Mouse (Mus musculus): ENCODE data around the gene BC049715. TPM values are rescaled to one million over a fixed set of nuclear protein-coding genes. Genes with fewer than 3 reads are reported as not detected.
A peak's percentile ranks its signal among the peaks of the same experiment; 100 is the strongest.

BC049715 gene
- total RNA-seq, 1 experiment from 2014 or later, result 2.5 TPM

DNA sequence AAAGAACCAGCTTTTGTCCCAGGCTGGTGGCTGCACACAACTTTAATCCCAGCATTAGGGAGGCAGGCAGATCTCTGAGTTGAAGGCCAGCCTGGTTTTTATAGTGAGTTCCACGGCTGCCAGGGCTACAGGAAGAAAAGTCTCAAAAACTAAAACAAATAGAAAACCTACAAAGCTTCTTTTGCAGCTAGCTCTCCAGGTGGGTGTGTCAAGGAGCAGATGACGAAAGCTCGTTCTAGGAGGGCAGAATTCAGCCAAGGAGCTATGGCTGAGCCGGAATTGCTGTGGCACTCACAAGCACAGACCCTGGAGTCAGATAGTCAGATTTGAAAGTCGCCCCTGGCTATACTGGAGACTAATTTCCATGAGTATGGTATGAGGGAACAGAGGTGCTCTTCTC is 20.6 kb upstream of the BC049715 start:
- no peak for ATAC-seq (replicated peaks; ENCODE audit: insufficient number of reproducible peaks, low FRiP score, low TSS enrichment, poor library complexity, severe bottlenecking)

DNA sequence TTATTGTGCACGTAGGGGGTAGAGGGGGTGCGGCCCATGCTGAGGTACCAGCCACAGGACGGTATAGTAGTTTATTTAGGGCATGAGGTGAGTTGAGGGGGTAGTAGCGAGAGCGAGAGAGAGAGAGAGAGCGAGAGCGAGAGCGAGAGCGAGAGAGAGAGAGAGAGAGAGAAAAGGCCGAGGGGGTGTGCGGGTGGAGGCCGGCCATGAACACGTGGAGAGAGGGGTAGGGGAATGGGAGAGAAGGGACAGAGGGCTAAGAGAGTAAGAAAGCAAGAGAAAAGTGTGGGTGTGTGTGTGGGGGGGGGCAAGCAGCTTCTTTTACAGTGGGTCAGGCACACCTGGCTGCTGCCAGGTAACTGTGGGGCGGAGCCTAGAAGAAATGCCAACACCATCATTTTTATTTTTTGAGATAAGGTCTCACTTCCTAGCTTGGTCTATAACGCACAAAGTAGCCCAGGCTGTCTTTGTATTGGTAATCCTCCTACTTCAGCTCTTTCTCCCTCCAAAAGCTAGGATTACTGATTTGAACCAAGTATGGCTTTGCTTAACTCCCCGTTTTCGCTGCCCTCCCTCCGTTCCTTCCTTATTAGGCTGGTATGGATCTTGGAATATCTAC is 19.9 kb upstream of the BC049715 start:
- ATAC-seq (replicated peaks; ENCODE audit: insufficient number of reproducible peaks, low FRiP score, low TSS enrichment, poor library complexity, severe bottlenecking), result no peak

DNA sequence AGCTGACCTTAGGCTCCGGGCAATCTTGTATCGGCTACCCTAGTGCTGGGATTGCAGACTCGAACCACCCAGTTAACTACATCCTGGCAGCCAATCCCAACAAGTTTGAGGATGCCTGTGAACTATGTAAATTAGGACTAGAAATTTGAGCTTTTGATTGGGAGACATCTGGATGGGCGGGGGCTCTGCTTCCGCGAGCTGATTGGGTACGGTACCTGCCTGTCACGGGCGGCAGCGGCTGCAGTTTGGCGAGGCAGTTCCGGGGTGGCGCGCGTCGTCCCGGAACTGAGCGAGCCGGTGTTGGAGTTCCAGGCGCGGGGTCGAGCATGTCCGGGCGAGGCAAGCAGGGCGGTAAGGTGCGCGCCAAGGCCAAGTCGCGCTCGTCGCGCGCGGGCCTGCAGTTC is 19.4 kb upstream of the BC049715 start, which contains the start of gene H2afj:
Gene H2afj, plus strand, starts transcription at position 231 of the 404 bp plus-strand sequence.
- peak; percentile 79 for ATAC-seq (replicated peaks; ENCODE audit: insufficient number of reproducible peaks, low FRiP score, low TSS enrichment, poor library complexity, severe bottlenecking)

DNA sequence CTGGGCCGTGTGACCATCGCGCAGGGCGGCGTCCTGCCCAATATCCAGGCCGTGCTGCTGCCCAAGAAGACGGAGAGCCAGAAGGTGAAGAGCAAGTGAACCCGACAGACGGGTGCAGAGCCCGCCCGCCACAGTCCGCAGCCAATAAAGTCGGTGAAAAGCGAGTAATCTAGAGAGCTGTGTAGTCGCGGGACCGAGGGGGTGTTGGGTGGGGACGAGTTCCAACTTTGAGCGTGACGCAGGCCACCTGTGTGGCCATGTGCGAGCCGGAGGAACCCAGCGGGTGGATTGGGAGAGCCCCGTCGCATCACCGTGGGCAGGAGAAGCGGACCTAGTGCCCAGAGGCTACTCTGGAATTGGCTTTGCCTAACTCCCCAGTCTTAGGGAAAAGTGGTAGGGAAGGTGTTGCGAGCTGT is 18.8 kb upstream of the BC049715 start:
- ATAC-seq (replicated peaks; ENCODE audit: insufficient number of reproducible peaks, low FRiP score, low TSS enrichment, poor library complexity, severe bottlenecking), result peak; percentile 18; the same call in 1 of the 2 replicates

DNA sequence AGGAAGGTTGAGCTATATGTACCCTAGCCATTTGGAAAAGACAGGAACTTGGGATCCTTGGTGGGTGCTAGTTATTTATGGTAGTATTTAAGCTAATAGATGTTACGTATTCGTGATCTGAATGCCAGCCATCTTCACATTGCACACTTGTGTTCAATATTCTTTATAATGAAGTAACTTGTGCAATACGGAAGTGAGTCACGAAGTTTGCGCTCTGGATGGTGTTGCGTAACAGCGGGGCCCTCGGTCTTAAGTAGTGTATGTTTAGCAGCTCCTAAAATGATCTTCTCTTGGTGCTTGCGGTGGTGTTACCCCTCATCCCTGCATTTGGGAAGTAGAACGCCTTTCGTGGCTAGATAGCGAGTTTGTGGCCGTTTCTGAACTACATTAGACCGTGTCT is 18.3 kb upstream of the BC049715 start:
- peak; percentile 57 for ATAC-seq (replicated peaks; ENCODE audit: insufficient number of reproducible peaks, low FRiP score, low TSS enrichment, poor library complexity, severe bottlenecking)

DNA sequence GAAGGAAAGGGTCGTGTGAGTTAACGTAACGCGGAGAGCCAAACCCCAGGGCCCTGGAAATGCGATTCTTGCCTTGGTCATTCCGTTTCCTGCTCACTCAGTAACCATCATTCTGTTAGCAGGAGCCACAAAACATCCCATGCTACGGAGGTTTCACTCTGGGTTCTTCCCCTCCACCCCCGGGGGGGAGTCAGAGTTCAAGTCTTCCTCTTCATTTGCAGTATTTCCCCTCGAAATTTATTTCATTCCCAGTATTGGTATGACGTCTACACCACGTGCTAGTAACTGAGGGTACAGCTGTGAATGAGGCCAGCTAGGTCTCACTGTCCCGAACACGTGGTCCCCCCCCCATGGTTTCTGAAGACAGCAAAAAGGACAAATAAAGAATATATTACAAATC is 17.8 kb upstream of the BC049715 start:
- ATAC-seq (replicated peaks; ENCODE audit: insufficient number of reproducible peaks, low FRiP score, low TSS enrichment, poor library complexity, severe bottlenecking), result no peak

DNA sequence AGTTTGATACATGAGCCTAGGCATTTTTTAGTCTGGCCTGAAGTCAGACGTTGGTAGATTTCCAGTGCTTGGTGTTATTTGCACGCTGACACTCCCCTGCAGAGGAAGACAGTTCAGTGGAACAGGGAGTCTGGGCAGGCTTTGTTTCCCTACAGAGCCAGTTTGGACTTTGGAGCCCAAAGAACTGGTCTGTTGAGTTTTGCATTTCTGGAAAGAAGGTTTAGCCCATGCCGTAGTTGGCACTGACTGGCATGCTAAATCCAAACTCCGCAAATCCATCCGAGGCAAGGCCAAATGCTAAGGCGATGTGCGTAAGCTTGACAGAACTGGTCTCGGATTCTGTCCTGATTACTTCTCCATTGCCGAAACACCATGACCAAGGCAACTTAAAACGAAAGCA is 16.2 kb upstream of the BC049715 start:
- ATAC-seq (replicated peaks; ENCODE audit: insufficient number of reproducible peaks, low FRiP score, low TSS enrichment, poor library complexity, severe bottlenecking), result no peak

DNA sequence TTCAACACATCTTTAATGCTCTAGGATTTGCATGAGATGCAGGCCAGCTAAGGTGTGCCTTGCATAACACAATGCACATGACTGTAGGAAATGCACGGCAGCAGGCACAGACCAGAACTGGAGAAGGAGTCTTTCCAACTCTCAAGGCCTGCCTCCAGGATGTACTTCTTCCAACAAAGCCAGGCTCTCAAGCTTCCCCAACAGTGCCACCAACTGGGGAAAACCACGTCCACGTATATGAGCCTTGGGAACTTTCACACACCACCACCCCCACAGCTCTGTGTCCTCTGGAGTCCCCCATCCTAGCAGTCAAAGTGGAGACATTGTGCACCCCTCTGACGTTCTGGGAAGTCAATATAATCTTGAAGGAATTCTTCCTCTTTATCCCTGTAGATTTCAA is 14.3 kb upstream of the BC049715 start:
- ATAC-seq (replicated peaks; ENCODE audit: insufficient number of reproducible peaks, low FRiP score, low TSS enrichment, poor library complexity, severe bottlenecking), result no peak

DNA sequence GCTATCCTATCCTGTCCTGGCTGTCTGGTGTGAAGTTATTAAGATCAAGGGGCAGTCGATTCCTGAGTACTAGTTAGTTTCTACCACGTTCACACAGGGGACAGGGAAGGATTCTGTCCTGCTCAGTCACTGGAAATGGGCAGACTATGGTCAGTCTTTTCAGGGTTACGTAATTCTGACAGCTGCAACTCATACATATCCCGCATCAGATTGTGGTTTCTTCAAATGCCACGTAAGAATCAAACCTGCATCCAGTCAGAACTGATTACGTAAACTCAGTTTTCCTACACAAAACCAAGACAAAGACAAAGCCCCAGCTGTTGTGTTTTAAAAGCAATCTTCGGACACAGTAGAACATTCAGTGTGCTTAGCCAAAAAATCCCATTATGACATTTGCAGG is 12.0 kb upstream of the BC049715 start:
- no peak for ATAC-seq (replicated peaks; ENCODE audit: insufficient number of reproducible peaks, low FRiP score, low TSS enrichment, poor library complexity, severe bottlenecking)

DNA sequence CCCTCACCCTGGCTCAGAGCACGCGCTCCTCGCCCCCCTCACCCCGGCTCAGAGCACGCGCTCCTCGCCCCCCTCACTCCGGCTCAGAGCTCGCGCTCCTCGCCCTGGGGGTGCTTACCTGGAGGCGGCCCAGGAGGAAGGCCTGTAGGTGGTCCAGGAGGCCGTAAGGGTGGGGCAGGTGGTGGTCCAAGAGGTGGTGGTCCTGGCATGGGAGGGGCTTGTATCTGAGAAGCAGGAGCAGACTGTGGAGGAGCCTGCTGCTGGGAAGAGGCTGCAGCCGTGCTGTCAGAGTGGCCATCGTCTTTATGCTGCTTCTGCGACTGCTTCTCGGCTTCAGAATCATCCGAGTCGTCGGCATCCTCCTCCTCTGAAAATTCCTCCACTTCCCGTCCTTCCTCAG is 10.6 kb upstream of the BC049715 start:
- ATAC-seq (replicated peaks; ENCODE audit: insufficient number of reproducible peaks, low FRiP score, low TSS enrichment, poor library complexity, severe bottlenecking), result no peak

DNA sequence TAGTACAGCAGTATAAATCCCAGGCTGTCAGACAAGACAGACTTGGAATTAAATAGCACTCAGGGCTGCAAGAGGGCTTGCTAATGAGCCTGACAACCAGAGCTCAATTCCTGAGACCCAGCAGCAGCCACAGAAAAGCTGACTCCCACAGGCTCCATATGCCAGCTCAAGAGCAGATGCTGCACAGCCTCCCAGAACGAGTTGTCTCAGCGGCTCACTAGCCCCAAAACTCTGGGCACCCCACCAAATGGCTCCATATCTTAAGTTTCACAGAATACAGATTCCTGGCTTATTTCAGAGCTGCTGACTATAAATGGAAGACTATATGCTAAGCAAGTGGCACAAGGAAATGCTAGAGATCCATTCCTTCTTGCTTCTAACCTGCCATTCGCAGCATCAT is 9.9 kb upstream of the BC049715 start:
- ATAC-seq (replicated peaks; ENCODE audit: insufficient number of reproducible peaks, low FRiP score, low TSS enrichment, poor library complexity, severe bottlenecking), result no peak

DNA sequence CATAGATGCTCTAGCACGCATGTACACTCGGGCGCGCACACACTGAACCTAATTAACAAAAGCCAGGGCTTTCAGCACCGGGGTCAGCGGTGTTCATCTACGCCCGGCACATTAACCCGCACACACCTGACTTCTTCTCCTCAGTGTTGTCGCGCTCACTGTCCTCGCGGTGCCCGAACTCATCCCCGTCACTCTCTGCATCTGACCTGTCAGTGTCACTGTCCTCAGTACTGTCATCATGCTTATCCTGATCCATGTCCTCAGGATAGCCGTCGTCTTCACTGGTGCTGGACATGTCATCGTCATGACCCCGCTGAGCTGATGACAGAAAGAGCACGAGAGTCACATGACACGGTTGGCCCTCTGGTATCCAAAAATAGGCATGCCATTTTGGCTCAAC is 7.0 kb upstream of the BC049715 start:
- no peak for ATAC-seq (replicated peaks; ENCODE audit: insufficient number of reproducible peaks, low FRiP score, low TSS enrichment, poor library complexity, severe bottlenecking)

DNA sequence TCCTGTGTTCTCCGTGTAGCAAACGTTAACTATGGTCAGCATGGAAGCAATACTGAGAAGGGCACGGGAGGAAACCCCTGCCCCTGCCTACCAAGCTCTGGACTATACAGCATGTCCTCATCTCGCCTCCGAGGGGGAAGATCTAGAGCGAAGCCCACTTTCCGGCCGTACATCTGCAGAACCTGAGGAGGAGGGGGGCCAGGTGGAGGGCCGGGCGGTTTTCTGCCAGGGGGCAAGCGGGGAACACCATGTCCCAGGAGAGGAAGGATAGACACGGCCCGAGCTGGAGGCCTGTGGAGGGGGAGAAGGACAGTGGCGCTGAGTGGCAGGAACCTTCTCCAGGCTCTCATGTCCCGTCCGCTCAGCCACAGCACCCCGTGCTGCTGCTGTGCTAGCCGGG is 6.3 kb upstream of the BC049715 start:
- peak; percentile 15; the same call in 1 of the 2 replicates for ATAC-seq (replicated peaks; ENCODE audit: insufficient number of reproducible peaks, low FRiP score, low TSS enrichment, poor library complexity, severe bottlenecking)

DNA sequence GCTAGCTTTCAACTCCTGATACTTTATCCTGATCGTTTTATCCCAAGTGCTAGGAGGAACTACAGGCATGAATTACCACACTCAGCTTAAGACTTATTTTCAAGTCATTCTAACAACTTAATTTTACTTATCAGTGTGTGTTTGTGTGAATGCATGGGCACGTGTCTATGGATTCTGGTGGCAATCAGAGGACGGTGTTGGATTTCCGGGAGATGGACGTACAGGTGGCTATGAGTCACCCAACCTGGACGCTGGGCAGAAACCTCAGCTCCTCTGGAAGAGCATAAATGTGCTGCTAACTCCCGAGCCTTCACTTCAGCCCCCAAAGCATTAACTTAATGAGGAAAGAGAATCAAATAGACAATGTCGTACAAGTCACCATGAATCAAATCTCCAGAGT is 2.4 kb upstream of the BC049715 start:
- no peak for ATAC-seq (replicated peaks; ENCODE audit: insufficient number of reproducible peaks, low FRiP score, low TSS enrichment, poor library complexity, severe bottlenecking)

DNA sequence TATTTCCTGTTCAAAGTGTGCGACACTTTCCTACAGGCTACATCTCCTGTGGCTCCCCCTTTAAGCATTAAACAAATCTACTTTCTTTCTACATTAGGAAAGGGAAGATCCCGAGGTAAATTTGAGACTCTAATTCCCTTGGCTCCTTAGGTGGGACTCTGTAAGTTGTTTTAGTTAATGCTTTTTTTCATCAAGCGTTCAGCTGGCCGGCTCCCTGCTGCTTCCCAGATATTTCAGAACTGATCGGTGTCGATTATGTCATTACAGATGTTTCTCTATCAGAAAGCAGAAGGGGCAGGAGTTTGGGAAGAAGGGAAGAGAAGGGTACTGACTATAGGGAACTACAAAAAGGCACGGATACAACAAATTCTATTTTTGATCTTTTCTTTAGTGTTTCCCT is 310 bp upstream of the BC049715 start:
- ATAC-seq (replicated peaks; ENCODE audit: insufficient number of reproducible peaks, low FRiP score, low TSS enrichment, poor library complexity, severe bottlenecking), result no peak

DNA sequence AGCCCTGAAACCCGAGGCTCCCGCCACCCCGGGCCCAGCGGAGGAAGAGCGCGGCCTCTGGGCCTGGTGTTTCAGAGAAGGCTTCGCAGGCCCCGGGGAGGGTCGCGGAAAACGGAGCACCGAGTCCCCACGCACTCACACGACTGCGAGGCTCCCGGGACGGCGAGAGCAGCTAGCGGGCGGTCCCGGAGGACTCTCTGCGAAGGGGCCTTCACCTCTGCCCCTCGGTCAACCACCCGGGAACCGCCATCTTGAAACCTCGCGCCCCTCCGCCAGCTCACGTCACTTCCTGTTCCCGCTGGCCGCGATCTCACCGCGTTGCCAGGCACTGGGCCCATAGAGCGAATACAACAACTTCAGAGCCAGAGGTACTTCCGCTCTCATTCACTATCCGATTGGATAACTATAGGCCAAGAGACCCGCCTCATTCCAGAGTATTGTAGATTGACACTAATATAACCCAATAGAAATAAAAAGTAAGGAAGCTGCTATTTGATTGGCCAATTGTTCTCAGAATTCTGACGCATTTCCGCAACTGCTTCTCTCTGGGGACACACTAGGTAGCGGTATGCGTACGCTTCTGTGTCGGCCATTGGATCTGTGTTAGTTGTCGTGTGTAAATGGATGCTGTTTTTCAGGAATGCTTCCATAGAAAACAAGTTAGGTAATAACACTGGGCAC is 595 bp downstream of the BC049715 start, which contains the start of gene Wbp11:
Gene Wbp11, minus strand, starts transcription at position 353 of the 681 bp plus-strand sequence.
- peak; percentile 97 for ATAC-seq (replicated peaks; ENCODE audit: insufficient number of reproducible peaks, low FRiP score, low TSS enrichment, poor library complexity, severe bottlenecking)

DNA sequence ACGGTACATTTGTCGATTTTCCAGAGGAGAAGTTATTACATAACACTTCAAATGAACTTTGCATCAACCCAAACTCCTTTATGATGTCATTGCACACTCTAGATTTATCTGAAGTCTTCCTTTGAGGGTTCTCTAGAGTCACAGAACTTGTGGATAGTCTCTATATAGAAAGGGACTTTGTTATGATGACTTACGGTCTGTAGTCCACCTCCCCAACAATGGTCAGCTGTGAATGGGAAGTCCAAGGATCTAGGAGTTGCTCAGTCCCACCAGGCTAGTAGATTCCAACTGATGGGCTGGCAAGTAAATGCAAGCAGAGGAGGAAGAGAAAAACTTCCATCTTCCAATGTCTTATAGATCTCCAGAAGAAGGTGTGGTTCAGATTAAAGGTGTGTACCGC is 1.3 kb downstream of the BC049715 start:
- ATAC-seq (replicated peaks; ENCODE audit: insufficient number of reproducible peaks, low FRiP score, low TSS enrichment, poor library complexity, severe bottlenecking), result no peak

DNA sequence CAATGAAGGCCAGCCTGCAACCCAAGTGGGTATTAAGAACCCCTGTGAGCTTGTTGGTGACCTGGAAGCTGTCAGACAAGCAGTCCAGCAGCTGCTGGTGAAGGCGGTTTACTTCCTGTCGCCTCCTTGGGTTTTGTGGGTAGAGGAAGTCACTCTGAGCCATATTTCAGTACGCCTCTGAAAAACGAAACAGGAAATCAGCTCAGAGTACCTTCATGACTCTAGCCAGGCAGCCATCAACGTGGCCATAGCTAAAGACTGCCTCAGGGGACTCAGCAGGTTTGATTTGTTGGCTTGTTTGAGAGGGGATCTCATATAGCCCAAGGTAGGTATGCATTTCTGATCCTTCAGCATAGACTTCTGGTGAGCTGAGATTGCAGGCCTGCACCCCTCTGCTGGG is 4.3 kb downstream of the BC049715 start:
- ATAC-seq (replicated peaks; ENCODE audit: insufficient number of reproducible peaks, low FRiP score, low TSS enrichment, poor library complexity, severe bottlenecking), result peak; percentile 49; the same call in 1 of the 2 replicates

DNA sequence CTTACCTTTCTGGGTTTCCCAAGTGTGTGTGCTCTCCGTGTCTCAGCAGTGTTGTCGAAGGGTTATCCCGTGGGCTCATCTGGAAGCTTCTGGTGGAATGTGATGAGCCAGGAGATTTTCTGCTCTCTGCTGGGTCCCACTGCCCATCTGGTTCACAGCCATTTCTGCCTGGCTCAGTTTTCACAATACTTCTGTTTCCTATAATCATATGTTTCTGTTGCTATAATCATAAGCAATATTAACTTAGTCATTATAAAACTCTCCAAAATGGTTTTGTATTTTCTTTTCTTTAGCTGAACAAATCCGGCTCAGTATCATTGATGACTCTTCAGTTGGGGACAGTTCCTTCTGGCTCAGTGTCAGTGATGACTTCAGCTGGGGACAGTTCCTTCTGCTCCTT is 7.9 kb downstream of the BC049715 start, which contains the start of gene Smco3:
Gene Smco3, minus strand, starts transcription at position 101 of the 400 bp plus-strand sequence.
- no peak for ATAC-seq (replicated peaks; ENCODE audit: insufficient number of reproducible peaks, low FRiP score, low TSS enrichment, poor library complexity, severe bottlenecking)

DNA sequence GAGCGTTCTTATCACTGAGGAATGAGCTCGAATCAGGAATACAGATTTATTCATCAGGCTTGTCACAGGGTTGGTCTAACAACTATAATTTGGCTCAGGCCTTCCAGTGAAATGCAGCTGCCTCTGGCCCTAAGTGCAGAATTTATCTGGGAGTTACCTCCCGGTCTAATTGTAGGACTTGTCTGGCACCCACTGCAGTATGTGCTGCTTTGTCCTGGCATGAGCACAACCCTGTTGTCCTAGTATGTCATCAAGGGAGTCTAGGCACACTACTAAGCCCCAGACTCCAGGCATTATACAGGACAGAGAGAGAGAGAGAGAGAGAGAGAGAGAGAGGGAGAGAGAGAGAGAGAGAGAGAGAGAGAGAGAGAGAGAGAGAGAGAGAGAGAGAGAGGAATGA is 9.9 kb downstream of the BC049715 start:
- ATAC-seq (replicated peaks; ENCODE audit: insufficient number of reproducible peaks, low FRiP score, low TSS enrichment, poor library complexity, severe bottlenecking), result no peak
